Mouse (Mus musculus): ENCODE measurements at regions not wholly inside any gene's neighbourhood (a gene's known extent, or its start where the extent isn't known, plus 50 kb on each side); places are given as distances from the start of the nearest gene placed in this dataset.

DNA sequence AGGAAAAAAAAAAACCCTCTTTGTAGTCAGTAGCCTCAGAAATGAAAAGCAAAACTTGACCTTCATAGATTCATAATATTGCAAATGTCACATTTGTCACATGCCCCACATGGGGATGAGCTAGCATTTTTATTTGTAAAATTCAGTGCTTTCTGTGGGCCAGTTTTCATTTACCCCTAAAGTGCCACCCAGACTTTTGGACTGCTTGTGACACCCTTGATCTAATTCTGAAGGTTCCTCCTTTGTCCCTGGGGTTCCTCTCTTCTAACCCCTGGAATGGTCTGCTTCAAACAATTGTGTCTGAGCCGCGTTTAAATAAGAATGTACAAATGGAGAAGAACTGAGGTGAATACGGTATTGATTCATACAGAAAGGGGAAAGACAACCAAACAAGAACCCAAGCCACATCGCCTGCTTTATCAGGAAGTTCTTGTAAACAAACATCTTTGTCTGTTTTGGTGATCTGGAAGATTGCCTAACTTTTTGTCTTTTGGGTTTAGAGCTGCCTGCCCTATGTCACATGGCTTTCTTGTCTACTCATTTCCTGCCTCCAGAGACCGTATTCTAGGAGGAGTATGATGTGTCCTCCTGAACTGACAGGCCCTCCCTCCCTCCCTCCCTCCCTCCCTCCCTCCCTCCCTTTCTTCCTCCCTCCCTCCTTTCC lies 203.1 kb upstream of the Gm9833 start:
- DNase-seq (ENCODE audit: extremely low read depth, insufficient read length, low spot score): no peak

DNA sequence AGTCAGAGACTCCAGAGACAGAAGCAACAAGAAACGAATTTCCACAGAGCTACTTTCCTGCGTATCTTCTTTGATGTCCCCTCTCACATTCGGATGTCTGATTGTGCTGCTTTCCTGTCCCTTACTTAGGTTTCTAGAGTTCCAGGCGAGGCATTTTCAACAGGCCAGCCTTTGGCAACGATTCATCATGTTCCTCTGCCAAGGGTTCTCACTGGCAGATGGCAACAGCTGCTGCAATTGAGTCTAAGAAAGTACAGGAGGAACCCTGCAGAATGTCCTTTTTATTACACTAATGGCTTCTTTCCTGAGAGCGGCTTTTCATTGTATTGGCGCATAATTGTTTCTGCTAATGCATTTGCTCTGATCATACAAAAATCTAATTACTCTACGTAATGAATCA lies 202.3 kb upstream of the Gm9833 start:
- no peak for DNase-seq (ENCODE audit: extremely low read depth, insufficient read length, low spot score)

DNA sequence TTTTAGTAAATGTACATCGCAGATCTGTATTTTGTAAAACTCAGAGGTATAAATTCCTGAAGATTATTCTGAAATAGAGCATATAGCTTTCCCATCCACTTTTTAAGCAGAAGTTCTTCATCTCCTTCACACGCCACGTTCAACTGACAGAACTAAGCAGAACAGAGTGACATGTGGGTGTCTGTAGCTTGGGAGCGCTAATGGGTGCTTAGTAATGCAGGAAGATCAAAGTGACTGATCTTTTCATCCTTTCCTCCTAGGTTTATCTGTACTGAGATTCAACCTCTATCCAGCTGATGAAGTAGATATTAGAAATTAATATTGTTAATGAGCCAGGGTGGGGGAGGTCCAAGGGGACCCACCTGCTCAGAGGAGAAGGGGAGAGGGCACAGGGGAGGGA lies 201.8 kb upstream of the Gm9833 start:
- DNase-seq (ENCODE audit: extremely low read depth, insufficient read length, low spot score): no peak

DNA sequence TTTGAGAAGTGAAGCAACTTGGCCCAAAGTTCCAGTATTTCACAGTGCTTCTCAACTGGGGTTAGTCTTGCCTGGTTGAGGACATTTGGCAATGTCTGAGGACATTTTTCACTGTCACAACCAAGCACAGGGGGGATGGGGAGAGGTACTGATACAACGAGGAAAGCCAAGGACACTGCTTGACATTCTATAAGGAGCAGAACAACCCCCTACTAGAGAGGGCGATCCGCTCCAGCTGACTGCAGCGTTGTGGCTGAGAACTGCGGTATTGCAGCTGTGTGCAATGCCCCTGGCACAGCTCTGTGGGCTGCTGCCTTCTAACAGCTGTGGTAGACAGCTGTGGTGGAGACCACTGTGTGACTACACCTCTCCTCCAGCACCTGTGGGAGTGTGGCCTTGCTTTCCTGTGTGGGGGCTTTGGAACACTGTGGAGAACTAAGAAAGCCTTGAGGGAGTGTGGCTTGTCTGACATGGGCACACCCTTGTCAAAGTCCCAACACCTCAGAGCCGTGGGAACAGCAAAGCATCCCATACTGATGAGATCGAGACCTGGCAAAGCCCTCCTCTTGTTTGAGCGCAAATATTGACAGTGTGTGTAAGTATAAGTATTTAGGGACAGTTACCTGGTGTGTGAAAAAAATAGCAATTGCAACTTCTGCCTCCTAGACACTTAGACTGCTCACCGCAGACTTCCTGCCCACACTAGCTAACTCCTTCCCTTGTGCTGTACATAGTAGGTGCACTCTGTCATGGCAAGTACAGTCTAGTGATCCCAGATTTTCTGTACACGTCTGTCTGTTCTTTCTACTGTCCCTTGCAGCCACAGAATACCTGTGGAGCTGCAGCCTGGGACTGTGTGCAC lies 200.9 kb upstream of the Gm9833 start:
- no peak for DNase-seq (ENCODE audit: extremely low read depth, insufficient read length, low spot score)

DNA sequence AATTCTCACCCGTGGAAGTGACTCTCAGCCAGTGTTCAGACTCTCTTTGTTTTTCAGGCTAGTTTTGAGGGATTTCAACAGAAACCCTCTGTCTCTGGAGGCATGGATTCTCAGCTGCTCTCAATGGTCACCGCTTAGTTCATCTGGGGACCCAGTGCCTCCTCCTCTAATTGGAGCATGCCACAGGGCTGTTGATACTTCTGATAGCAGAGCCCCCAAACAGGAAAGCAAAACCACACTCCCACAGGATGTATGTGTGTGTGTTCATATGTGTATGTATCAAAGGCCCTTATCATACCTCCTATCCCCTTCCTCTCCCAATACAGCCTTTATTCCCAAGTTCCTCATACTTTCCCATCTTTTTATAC lies 200.3 kb upstream of the Gm9833 start:
- no peak for DNase-seq (ENCODE audit: extremely low read depth, insufficient read length, low spot score)

DNA sequence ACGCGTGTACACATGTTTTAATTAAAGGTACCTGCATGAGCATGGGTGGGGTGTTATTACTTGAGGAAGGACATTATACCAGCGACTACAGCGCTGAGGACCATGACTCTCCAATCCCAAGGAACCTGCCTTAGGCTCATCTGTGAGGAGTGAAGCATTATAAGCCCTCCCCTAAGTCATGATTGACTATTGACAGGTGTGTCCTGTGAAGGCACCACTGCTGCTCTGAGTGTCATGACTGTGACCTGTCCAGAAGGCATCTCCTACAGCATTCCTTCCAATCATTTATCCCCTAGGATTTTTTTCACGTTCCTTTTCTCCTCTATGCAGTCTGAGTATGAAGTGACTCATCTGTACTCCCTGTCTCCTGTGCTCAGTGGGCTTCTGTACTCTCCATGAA lies 199.9 kb upstream of the Gm9833 start:
- DNase-seq (ENCODE audit: extremely low read depth, insufficient read length, low spot score): no peak

DNA sequence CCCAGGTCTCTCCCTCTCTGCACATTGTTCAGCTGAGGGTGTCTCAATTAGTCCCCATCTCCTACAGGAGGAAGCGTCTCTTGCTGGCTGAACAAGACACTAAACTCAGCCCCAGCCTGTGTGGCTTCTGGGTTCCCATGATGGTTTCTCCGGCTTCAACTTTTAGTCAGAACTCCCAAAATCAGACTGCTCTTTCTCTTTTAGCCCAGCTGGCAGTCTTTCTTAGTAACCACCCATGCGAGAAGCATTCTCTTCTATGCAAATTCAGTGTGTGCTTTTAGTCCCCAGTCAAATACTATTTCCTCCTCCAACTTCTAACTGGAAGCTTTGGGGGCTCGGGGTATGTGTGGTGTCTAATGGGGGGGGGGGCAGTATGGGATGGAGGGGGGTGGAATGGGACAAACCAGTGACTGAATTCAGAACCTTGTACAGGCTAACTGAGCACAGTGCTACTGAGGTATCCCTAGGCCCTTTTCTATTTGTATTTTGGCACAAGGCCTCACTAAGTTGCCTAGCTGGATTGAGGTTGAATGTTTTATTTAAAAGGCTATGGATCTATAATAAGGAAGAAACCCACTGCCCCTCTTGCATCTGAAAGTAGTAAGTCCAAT lies 194.9 kb upstream of the Gm9833 start:
- no peak for DNase-seq (ENCODE audit: extremely low read depth, insufficient read length, low spot score)

DNA sequence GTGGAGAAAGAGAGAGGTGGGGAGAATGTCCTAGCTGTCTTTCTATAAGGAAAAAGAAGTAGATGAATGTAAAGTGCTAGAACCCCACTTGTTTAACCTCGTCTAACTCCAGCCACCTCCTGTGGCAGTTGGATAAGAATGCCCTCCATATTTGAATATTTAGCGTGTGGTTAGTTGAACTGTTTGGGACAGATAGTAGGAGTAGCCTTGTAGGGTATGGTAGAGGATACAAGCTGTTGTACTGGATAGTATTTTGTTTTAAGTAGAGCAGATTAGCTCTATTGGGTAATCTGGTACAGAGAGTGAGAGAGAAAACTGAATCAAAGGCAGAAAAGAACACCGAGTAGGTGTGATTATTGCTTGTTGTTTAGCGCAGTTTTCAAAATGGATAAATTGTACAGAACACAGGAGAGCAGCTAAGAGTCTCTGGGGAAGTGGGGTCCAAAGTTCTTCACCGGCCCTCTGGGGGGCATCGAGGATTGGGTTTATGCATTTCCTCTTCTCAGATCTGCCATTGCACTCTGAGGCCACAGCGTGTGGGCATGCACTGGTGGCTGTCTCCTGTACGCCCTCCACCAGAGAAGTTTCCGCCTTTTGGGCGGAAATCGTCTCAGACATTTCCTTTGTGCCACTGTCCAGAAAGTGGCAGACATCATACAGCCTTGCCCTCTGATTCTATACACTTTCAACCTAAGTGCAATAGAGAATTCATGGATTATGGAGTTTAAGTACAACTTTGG lies 192.3 kb upstream of the Gm9833 start:
- no peak for DNase-seq (ENCODE audit: extremely low read depth, insufficient read length, low spot score)

DNA sequence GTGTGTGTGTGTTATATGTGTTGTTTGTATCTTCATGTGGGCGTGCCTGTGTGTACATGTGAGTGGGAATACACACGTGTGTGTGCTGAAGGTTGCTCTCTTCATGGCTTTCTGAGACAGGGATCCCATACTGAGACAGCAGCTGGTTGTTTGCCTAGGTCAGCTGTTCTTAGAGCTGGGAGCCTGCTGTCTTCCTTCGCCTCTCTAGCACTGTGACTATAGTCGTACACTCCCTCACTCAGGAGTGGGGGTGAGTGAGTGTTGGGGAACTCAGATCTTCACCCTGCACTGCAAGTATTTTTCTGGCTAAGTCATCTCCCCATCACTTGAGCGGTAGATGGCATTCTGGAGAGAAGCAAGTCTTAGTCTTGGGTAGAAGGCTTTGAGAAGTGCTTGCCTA lies 191.6 kb upstream of the Gm9833 start:
- no peak for DNase-seq (ENCODE audit: extremely low read depth, insufficient read length, low spot score)

DNA sequence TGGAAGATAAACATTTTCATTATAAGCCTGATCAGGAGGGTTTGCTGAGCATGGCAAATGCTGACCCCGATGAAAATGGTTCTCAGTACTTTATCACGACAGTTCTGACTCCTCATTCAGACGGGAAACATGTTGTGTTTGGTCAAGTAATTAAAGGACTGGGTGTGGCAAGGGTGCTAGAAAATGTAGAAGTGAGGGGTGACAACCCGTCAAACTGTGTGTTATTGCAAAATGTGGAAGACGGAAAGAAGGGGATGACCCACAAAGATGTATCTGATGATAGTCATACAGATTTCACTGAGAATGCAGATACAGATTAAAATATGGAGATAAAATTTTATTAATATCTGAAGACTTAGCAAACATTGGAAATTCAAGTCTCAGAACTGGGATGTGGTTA lies 186.2 kb upstream of the Gm9833 start:
- no peak for DNase-seq (ENCODE audit: extremely low read depth, insufficient read length, low spot score)

DNA sequence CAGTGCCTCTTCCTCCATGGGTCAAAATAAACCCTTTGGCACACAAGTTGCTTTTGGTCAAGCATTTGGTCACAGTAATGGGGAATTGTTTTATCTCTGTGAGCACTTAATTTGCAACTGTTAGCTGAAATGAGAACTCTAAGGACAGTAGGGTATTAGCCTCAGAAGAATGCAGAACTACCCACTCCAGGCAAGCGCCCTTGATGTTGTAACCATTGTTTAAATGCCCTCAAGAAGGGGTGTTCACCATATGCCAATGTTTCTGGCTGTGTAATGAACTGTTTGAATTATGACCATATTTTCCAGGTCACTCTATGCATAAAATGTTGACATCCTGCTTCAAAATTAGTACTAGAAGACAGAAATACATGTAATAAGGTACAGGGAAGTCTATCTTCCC lies 174.6 kb upstream of the Gm9833 start:
- DNase-seq (ENCODE audit: extremely low read depth, insufficient read length, low spot score): no peak

DNA sequence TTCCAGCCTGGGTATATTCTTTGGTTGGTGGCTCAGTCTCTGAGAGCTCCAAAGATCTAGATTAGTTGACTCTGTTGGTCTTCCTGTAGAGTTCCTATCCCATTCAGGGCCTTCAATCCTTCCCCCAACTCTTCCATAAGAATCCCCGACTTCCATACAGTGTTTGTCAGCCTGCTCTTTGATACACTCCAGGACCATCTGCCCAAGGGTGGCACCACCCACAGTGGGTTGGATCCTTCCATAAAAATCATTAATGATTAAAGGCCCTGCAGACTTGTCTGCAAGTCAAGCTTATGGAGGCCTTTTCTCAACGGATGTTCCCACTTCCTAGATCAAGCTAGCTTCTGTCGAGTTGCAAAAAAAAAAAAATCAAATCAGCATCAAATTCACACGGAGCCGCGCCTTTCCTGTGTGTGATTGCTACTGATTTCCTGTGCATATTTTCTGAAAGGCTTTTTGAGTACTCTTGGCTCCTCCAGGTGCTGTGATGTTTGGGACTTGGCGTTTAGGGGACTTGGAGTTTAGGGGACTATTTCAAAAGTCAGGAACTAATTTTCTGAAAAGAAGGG lies 171.3 kb upstream of the Gm9833 start:
- DNase-seq (ENCODE audit: extremely low read depth, insufficient read length, low spot score): no peak

DNA sequence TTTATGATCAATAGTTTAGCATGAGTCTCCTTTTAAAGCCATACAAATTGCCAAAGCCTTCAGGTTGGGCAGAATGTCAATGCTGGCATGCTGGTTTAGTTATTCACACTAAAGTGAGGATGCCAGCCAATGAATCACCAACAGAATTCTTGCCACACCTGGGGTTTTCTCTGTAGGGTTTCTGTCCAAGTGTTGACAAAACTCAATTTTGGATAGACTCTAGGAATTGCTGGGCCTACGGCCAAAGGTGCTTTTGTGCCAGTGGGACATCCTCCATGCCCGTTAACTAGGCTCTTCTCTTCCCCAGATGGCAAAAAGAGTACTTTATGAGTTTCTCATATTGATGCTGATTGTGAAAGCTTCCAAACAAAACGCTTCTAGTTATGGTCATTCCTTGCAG lies 167.6 kb upstream of the Gm9833 start:
- DNase-seq (ENCODE audit: extremely low read depth, insufficient read length, low spot score): peak; percentile 11

DNA sequence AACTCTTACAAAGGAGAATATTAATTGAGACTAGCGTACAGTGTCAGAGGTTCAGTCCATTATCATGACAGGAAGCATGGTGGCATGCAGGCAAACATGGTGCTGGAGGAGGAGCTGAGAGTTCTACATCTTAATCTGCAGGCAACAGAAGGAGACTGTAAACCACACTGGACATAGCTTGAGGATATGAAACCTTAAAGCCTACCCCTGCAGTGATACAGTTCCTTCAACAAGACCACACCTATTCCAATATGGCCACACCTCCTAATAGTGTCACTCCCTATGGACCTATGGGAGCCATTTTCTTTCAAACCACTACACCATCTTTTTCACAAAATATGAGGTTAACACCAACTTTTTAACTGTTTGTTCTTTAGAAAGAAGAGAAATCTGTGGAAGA lies 166.2 kb upstream of the Gm9833 start:
- no peak for DNase-seq (ENCODE audit: extremely low read depth, insufficient read length, low spot score)

DNA sequence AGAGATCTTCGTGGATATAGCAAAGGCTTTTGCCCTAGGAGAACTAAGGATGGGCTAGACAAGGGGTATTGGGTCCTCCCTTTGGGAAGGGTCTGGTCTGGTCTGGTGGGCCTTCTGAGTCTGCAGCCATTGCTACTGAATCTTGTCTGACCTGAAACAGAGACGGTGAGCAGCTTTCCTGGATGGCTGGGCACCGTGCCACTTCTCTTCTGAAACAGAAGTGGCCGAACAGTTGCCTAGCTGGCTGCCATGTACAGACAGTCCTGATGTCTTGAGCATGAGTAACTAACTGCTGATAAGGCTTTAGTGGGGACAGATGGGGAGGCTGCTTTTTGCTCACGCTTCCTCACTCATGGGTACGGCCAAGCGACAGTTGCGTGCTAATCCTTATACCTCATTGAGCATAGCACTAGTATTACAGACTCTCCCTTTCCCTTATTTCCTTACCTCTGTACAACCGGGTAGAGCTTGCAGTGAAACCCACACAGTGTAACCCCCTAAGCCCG lies 165.3 kb upstream of the Gm9833 start:
- DNase-seq (ENCODE audit: extremely low read depth, insufficient read length, low spot score): no peak

DNA sequence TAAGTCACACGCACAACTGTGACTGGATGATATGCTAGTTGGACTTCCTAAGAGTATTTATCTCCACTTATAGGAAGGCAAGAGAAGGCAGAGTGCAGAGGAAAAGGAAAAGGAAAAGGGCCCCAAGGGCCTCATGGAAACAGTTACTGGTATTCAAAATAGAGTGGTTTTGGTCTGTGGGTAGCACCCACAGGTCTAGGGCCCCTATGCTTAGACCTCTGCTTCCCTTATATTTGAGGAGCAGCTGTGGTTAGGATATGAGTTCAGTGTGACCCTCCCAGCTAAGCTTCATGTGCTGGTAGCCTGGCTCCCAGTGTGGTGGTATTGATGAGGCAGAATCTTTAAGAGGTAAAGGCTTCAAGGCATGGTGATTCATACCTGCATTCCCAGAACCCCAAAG lies 163.3 kb upstream of the Gm9833 start:
- no peak for DNase-seq (ENCODE audit: extremely low read depth, insufficient read length, low spot score)

DNA sequence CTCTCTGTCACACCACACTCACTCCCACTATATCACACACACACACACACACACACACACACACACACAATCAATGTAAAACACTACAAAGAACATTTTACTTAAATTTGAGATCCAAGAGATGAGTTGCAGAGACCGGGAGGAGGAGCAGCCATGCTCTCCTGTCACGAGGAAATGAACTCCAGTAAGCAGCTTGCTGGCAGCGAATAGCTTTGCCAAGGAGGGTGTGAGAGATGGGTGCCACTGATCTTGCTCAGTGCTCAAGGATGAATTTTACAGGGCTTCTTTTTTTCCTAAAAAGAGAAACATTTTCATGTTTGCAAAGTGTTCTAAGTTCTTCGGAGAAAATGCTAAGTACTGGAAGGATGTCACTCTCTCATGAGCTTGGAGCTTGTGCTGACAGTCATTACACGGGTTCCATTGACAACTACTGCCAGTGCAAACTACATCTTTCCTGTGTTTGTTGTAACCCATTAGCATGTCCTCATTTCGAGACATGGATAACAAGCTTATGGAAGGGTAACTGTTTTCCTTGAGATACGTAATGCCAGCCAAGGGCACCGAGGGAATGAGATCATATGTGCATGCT lies 151.0 kb upstream of the Gm9833 start:
- no peak for DNase-seq (ENCODE audit: extremely low read depth, insufficient read length, low spot score)

DNA sequence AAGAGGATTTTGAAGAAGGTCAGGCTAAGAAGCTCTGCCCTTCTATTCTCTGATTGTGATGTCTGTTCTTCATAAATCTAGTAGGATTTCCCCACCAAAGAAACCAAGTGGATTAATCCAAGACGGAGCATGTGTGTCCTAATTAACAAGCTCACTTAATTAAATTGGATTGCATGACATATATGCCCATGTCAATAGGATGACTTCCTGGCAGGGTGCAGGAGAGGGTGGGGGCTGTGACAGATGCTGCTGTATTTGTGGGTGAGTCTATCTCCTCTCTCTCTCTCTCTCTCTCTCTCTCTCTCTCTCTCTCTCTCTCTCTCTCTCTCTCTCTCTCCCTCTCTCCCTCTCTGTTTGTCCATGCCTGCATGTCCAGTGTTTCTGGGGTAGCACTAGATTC lies 149.3 kb upstream of the Gm9833 start:
- no peak for DNase-seq (ENCODE audit: extremely low read depth, insufficient read length, low spot score)

DNA sequence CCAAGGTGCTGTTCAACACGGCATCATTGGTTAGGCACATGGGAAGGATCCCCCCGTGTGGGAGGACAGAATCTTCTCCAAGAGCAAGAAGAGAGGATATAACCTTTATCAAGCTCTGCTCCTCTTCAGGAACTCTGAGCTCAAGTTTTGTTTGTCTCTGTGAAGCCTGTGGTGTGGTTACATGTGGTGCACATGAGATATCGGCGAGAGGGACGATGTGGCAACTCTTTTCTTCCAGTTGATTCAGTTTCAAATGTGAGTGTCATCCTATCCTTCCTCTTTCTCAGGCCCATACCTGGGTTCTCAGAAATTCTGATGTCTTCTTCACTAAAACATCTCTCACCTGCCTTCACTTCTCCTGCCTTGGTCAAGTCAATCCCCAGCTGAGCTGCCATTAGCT lies 145.3 kb upstream of the Gm9833 start:
- DNase-seq (ENCODE audit: extremely low read depth, insufficient read length, low spot score): no peak

DNA sequence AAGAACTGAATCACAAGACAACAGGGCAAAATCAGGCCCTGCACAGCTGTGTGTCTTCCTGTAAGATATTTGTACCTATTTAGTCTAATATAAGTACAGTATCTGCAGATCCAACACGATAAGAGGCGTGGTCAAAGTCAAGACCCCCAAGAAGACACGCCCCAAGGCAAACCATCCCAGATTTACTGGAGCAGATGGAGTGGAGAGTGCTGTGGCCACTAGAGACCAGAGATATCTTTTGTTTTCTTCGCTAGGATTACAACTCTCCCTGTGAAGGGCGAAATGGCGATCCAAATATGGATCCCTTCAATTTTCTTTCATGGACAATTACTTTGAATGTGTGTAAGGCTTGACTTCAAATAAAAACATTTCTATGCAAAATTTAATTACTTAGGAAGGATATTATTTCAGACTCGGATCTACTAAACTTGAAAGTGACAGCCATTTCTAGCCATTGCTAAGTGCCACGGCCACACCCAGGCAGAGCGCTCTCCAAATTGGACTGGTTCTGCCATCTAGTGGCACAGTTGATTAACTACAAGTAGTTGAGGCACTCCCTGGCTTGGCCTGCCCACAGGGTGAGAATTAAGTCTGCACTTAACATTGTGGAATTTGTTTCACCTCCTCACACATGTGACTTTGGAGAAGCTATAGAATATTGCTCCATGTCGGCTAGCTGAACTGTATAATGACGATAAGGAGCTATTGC lies 140.4 kb upstream of the Gm9833 start:
- peak; percentile 24 for DNase-seq (ENCODE audit: extremely low read depth, insufficient read length, low spot score)

Measured in 3134 (cell line).